ENCODE assay signal across 33 mouse cellular contexts in genomic region chr11:42566023-42566422, GRCm38 (mm10).
"Had no signal": no experiment of that assay in that cellular context is flagged by ENCODE, and none has a peak within 500 bp of the region (broad histone marks: within the 10 kb centered on the region; RNA-seq: fewer than 3 reads in every experiment).

No protein-coding gene starts in this region.

- H3K27ac ChIP-seq: heart, embryonic 13.5 days; heart, embryonic 15.5 days; hindbrain, embryonic 10.5 days; hindbrain, embryonic 12.5 days; hindbrain, embryonic 13.5 days; hindbrain, embryonic 14.5 days; hindbrain, embryonic 15.5 days; hindbrain, postnatal 0 days; intestine, embryonic 15.5 days; kidney, embryonic 15.5 days; kidney, postnatal 0 days; layer of hippocampus, adult 2 months had no signal

- H3K4me1 ChIP-seq: heart, embryonic 12.5 days; heart, embryonic 13.5 days; heart, embryonic 15.5 days; hindbrain, embryonic 12.5 days; hindbrain, embryonic 13.5 days; hindbrain, embryonic 15.5 days; intestine, embryonic 15.5 days; kidney, embryonic 15.5 days had no signal

- ATAC-seq: hindbrain, embryonic 16.5 days; hindbrain, postnatal 0 days; inflammation-experienced regulatory T-cells, adult 6 months; intestine, embryonic 15.5 days; intestine, embryonic 16.5 days; intestine, postnatal 0 days had no signal

- DNase-seq: heart, postnatal 10 days; heart, postnatal 14 days; heart, postnatal 36 days; heart, postnatal 4 days; kidney, adult 11 months; kidney, adult 18-20 months; kidney, adult 2 months; kidney, adult 8-10 months; kidney, adult 9 months; kidney, postnatal 10 days; kidney, postnatal 14 days; kidney, postnatal 25 days; kidney, postnatal 36 days; kidney, postnatal 4 days; layer of hippocampus, adult 9-11 months; layer of hippocampus, postnatal 36 days had no signal

- H3K4me3 ChIP-seq: heart, embryonic 12.5 days; heart, embryonic 13.5 days; heart, embryonic 15.5 days; hindbrain, embryonic 10.5 days; hindbrain, embryonic 12.5 days; hindbrain, embryonic 13.5 days; hindbrain, embryonic 15.5 days; intestine, embryonic 15.5 days; kidney, embryonic 15.5 days; layer of hippocampus, adult 2 months had no signal
